In the genomic region with DNA sequence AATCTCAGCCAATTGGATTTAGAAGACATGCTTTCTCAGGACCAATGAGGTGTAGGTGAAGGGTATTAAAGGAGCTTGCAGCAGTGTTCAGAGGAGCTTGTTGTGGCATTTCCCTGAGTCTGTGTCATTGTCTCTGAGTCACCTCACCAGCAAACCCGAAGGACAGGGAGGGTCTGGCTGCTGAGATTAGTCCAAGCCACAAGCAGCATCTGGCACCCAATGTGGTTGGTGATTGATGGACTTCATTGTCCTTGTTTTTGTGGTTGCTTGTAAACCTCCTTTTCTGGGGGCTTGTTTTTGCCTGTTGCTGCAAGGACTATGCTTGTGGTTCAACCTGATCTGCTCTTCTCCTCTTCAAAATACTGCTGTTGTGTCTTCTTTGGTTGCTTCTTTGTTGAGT, we compare ENCODE assay signal across 20 mouse cellular contexts.
DNase-seq lines count a peak whose midpoint lies in the region; TF ChIP-seq lines count a peak whose summit lies in the region.
"Had no signal": no experiment of that assay in that cellular context is flagged by ENCODE, and none has a peak within 500 bp of the region (broad histone marks: within the 10 kb centered on the region; RNA-seq: fewer than 3 reads in every experiment).

No protein-coding gene starts in this region.

- no peaks in the 10 kb centered on the region for H3K79me3 ChIP-seq in C2C12 (ENCODE audit: low read depth)

- TF ChIP-seq CTCF in C2C12 (IDR thresholded peaks at IDR 0.05; ENCODE audit: control insufficient read depth, insufficient read depth, insufficient read length), result no peak

- no peaks in the 10 kb centered on the region for H3K27me3 ChIP-seq in C2C12 (ENCODE audit: control insufficient read depth, insufficient read depth, insufficient read length)
- H3K27me3 ChIP-seq: forebrain, embryonic 13.5 days; hindbrain, embryonic 12.5 days; hindbrain, embryonic 15.5 days had no signal

- no peak overlapping the region for H3ac ChIP-seq in C2C12 (ENCODE audit: control insufficient read depth, insufficient read length, low read depth)

- no peaks in the 10 kb centered on the region for H3K79me2 ChIP-seq in C2C12 (ENCODE audit: control insufficient read depth, insufficient read depth)

- H3K4me3 ChIP-seq in C2C12 (ENCODE audit: insufficient read depth, poor library complexity, severe bottlenecking), result no peak overlapping the region
- H3K4me3 ChIP-seq: forebrain, embryonic 10.5 days; forebrain, embryonic 13.5 days; hindbrain, embryonic 12.5 days; hindbrain, embryonic 15.5 days had no signal

- DNase-seq in adrenal gland, adult (ENCODE audit: inconsistent age in 2 of 2, low spot score in 1 of 2), result peak; percentile 27 to 38
- no peak for DNase-seq in adrenal gland, postnatal 4 days (ENCODE audit: low spot score in 2 of 2)
- DNase-seq in adrenal gland, adult 8-10 months, result peak; percentile 4
- peak; percentile 5 for DNase-seq in adrenal gland, postnatal 25 days
- DNase-seq in gastrocnemius, adult 8-10 months (ENCODE audit: low spot score in 2 of 2), result no peak
- DNase-seq in cerebellum, adult 18-20 months, result no peak
- no peak for DNase-seq in thymus, postnatal 25 days
- DNase-seq: cerebellum, adult 11 months; cerebellum, adult 8-10 months; cerebellum, postnatal 10 days; cerebellum, postnatal 36 days; gastrocnemius, postnatal 14 days; heart, adult 11 months; kidney, adult 18-20 months; kidney, adult 9 months had no signal

- H3K36me3 ChIP-seq in C2C12 (ENCODE audit: control insufficient read depth, insufficient read depth), result no peaks in the 10 kb centered on the region
- H3K36me3 ChIP-seq: forebrain, embryonic 10.5 days; hindbrain, embryonic 12.5 days; hindbrain, embryonic 15.5 days had no signal

TF ChIP-seq in C2C12, 6 proteins besides CTCF, POLR2A, EP300 and RAD21:
- TF ChIP-seq MYOD1 (IDR thresholded peaks at IDR 0.05; ENCODE audit: control insufficient read depth, insufficient read length, low read depth) (peak; percentile 42), USF1 (IDR thresholded peaks at IDR 0.05; ENCODE audit: low read depth) (no peak)

Comparison
In these comparisons a context has a peak if more than half of its experiments do, and no peak if none do; other contexts are left out.
1. DNase-seq: peak in adrenal gland, adult (2 of 2), adrenal gland, adult 8-10 months (single experiment) and adrenal gland, postnatal 25 days (single experiment); none in adrenal gland, postnatal 4 days (0 of 2), gastrocnemius, adult 8-10 months (0 of 2), cerebellum, adult 18-20 months (0 of 2) and thymus, postnatal 25 days (single experiment).